Mouse (Mus musculus) myocyte (in vitro differentiated cells): ENCODE data around the gene Gal3st3. TPM values are rescaled to one million over a fixed set of nuclear protein-coding genes. Genes with fewer than 3 reads are reported as not detected.
A peak's percentile ranks its signal among the peaks of the same experiment; 100 is the strongest.
"Not testable (repeated sequence)": the region's sequence is repeated elsewhere in the genome, so short reads cannot be mapped to it uniquely, and the experiment has no call there.

ENCODE experiments used
- H3K27me3 ChIP-seq: one replicate; pipeline ENCODE4 v1.6.1; 2011; ENCODE audit not compliant: control insufficient read depth, insufficient read depth, insufficient read length
- H3K36me3 ChIP-seq: one replicate; pipeline ENCODE4 v1.6.1; 2011; ENCODE audit not compliant: control insufficient read depth, insufficient read depth
- H3K4me2 ChIP-seq: one replicate; pipeline ENCODE4 v1.6.1; 2011; ENCODE audit warnings: low read depth, control low read depth
- H3K4me3 ChIP-seq: one replicate; pipeline ENCODE4 v1.5.1; 2011; ENCODE audit warnings: mild to moderate bottlenecking, control low read depth, moderate library complexity
- H3K79me2 ChIP-seq: one replicate; pipeline ENCODE4 v1.6.1; 2011; ENCODE audit not compliant: control insufficient read depth, insufficient read depth
- H3ac ChIP-seq: one replicate; pipeline ENCODE4 v1.6.1; 2011; ENCODE audit not compliant: control insufficient read depth, insufficient read length
- CEBPB ChIP-seq: IDR thresholded peaks from 2 replicates; pipeline ENCODE4 v1.6.1; 2011; ENCODE audit warnings: mild to moderate bottlenecking, moderate library complexity; ENCODE audit not compliant: poor library complexity, insufficient read depth, severe bottlenecking
- E2F4 ChIP-seq: IDR thresholded peaks from one replicate; pipeline ENCODE4 v1.6.1; 2011; ENCODE audit warnings: mild to moderate bottlenecking, control low read depth, moderate library complexity; ENCODE audit not compliant: insufficient read depth
- MAX ChIP-seq: IDR thresholded peaks from one replicate; pipeline ENCODE4 v1.6.1; 2011; ENCODE audit warnings: low read depth, mild to moderate bottlenecking, control low read depth
- MYOD1 ChIP-seq, 3 experiments: IDR thresholded peaks; one replicate each; pipeline ENCODE4 v1.6.1; 2011; ENCODE audit warnings: control low read depth in 2 of 3, low read depth in 2 of 3, mild to moderate bottlenecking in 2 of 3, moderate library complexity in 1 of 3; ENCODE audit not compliant: insufficient read length in 2 of 3, control insufficient read depth in 1 of 3
- MYOG ChIP-seq, 3 experiments: IDR thresholded peaks; one replicate each; pipeline ENCODE4 v1.6.1; 2011; ENCODE audit warnings: control low read depth in 2 of 3, low read depth in 2 of 3, mild to moderate bottlenecking in 2 of 3; ENCODE audit not compliant: insufficient read length in 2 of 3, control insufficient read depth in 1 of 3, insufficient read depth in 1 of 3
- POLR2A ChIP-seq: IDR thresholded peaks from one replicate; pipeline ENCODE4 v1.6.1; 2011; ENCODE audit warnings: low read depth, mild to moderate bottlenecking, control low read depth, moderate library complexity; ENCODE audit not compliant: insufficient read length
- POLR2AphosphoS2 ChIP-seq: IDR thresholded peaks from one replicate; pipeline ENCODE4 v1.6.1; 2011; ENCODE audit warnings: low read depth, control low read depth; ENCODE audit not compliant: insufficient read length
- REST ChIP-seq: IDR thresholded peaks from one replicate; pipeline ENCODE4 v1.6.1; 2011; ENCODE audit warnings: mild to moderate bottlenecking, control low read depth, moderate library complexity; ENCODE audit not compliant: insufficient read depth, insufficient read length
- SRF ChIP-seq: IDR thresholded peaks from one replicate; pipeline ENCODE4 v1.6.1; 2011; ENCODE audit warnings: low read depth; ENCODE audit not compliant: control insufficient read depth, insufficient read length
- TCF12 ChIP-seq: IDR thresholded peaks from one replicate; pipeline ENCODE4 v1.6.1; 2011; ENCODE audit warnings: mild to moderate bottlenecking, control low read depth; ENCODE audit not compliant: poor library complexity, insufficient read depth, severe bottlenecking
- TCF3 ChIP-seq: IDR thresholded peaks from one replicate; pipeline ENCODE4 v1.6.1; 2011; ENCODE audit warnings: low read depth, control low read depth; ENCODE audit not compliant: insufficient read length
- USF1 ChIP-seq: IDR thresholded peaks from one replicate; pipeline ENCODE4 v1.6.1; 2011; ENCODE audit warnings: low read depth, mild to moderate bottlenecking, control low read depth, moderate library complexity
- polyA plus RNA-seq: library from polyadenylated mRNA; unstranded; fragments of >200 nt; fragmentation: generic; extraction: Trizol; gene quantifications from one replicate; pipeline ENCODE4 v1.2.1, GENCODE M21; 2012; ENCODE audit warnings: missing spikeins

Gal3st3 gene
- polyA plus RNA-seq, 1 experiment, result 0.05 TPM

- H3K36me3 ChIP-seq, result no peaks in the 10 kb centered on the region
- TF ChIP-seq MYOG (IDR thresholded peaks at IDR 0.05; ENCODE audit: control insufficient read depth in 1 of 3, insufficient read depth in 1 of 3, insufficient read length in 2 of 3, low read depth in 2 of 3), result peak in 1 of 3 experiments; percentile 52
- peak in 2 of 3 experiments; percentile 13 to 56 for TF ChIP-seq MYOD1 (IDR thresholded peaks at IDR 0.05; ENCODE audit: control insufficient read depth in 1 of 3, insufficient read length in 2 of 3, low read depth in 2 of 3)
- TF ChIP-seq MAX, result no peak
- TF ChIP-seq E2F4, result no peak
- no peak for TF ChIP-seq CEBPB
- H3K4me3 ChIP-seq, result no peak overlapping the region
These were observed 49.9 kb downstream of the Gal3st3 start for GRCm38 (mm10) chr19:5348064-5348463.

GRCm38 (mm10) chr19:5348526-5349501, 50.7 kb downstream of the Gal3st3 start:
- Histone ChIP-seq H3K4me2 (peak overlapping the region; percentile 81), H3K79me2 (no peaks in the 10 kb centered on the region), H3K36me3 (no peaks in the 10 kb centered on the region), H3ac (no peak overlapping the region), H3K27me3 (no peaks in the 10 kb centered on the region), H3K4me3 (no peak overlapping the region)
- TF ChIP-seq MAX, result no peak
- no peak for TF ChIP-seq TCF12
- TF ChIP-seq TCF3, result no peak

More at GRCm38 (mm10) chr19:5348064-5348463, 49.9 kb downstream of the Gal3st3 start:
- peak overlapping the region; percentile 61 for H3K4me2 ChIP-seq
- no peaks in the 10 kb centered on the region for H3K27me3 ChIP-seq
- H3K79me2 ChIP-seq, result no peaks in the 10 kb centered on the region
- H3ac ChIP-seq, result no peak overlapping the region

- H3K4me3 ChIP-seq, H3ac ChIP-seq, H3K79me2 ChIP-seq, H3K27me3 ChIP-seq, H3K36me3 ChIP-seq: not testable (repeated sequence)
- H3K4me2 ChIP-seq, result peak within 1 kb of the TSS; percentile 81
These were observed 51.4 kb downstream of the Gal3st3 start, which contains the start of gene Cst6 for GRCm38 (mm10) chr19:5349502-5349873. TSS of gene Cst6 (minus strand) at chr19:5349574.

GRCm38 (mm10) chr19:5353609-5354008, 55.5 kb downstream of the Gal3st3 start:
- H3ac ChIP-seq, result no peak overlapping the region
- no peaks in the 10 kb centered on the region for H3K79me2 ChIP-seq
- TF ChIP-seq SRF, result no peak
- TF ChIP-seq MYOD1 (IDR thresholded peaks at IDR 0.05; ENCODE audit: control insufficient read depth in 1 of 3, insufficient read length in 2 of 3, low read depth in 2 of 3), result no peak
- TF ChIP-seq REST, result no peak
- no peak for TF ChIP-seq USF1
- no peak for TF ChIP-seq POLR2AphosphoS2
- no peak for TF ChIP-seq CEBPB
- TF ChIP-seq MYOG (IDR thresholded peaks at IDR 0.05; ENCODE audit: control insufficient read depth in 1 of 3, insufficient read depth in 1 of 3, insufficient read length in 2 of 3, low read depth in 2 of 3), result no peak
- TF ChIP-seq MAX, result no peak
- TF ChIP-seq TCF12, result no peak
- no peak for TF ChIP-seq POLR2A
- no peak overlapping the region for H3K4me2 ChIP-seq
- H3K4me3 ChIP-seq, result no peak overlapping the region
- H3K27me3 ChIP-seq, result no peaks in the 10 kb centered on the region
- no peaks in the 10 kb centered on the region for H3K36me3 ChIP-seq

- no peak overlapping the region for H3ac ChIP-seq
- H3K4me3 ChIP-seq, result no peak overlapping the region
- H3K79me2 ChIP-seq, result no peaks in the 10 kb centered on the region
- no peaks in the 10 kb centered on the region for H3K36me3 ChIP-seq
- H3K4me2 ChIP-seq, result no peak overlapping the region
- TF ChIP-seq TCF3 (no peak), SRF (no peak), E2F4 (no peak), MYOG (IDR thresholded peaks at IDR 0.05; ENCODE audit: control insufficient read depth in 1 of 3, insufficient read depth in 1 of 3, insufficient read length in 2 of 3, low read depth in 2 of 3) (no peak), TCF12 (no peak), POLR2A (no peak), USF1 (no peak), MAX (no peak), REST (no peak), MYOD1 (IDR thresholded peaks at IDR 0.05; ENCODE audit: control insufficient read depth in 1 of 3, insufficient read length in 2 of 3, low read depth in 2 of 3) (no peak)
- H3K27me3 ChIP-seq, result no peaks in the 10 kb centered on the region
These were observed 57.9 kb downstream of the Gal3st3 start for GRCm38 (mm10) chr19:5356080-5356479.

Other genes starting within 250 kb of the Gal3st3 start
- gene Rin1, start 247.8 kb upstream of the Gal3st3 start, polyA plus RNA-seq, result 63.9 TPM
- 10.4 TPM for gene Cd248, start 230.3 kb upstream of the Gal3st3 start, polyA plus RNA-seq
- gene Tmem151a, start 212.8 kb upstream of the Gal3st3 start, polyA plus RNA-seq, result 10.1 TPM
- gene Yif1a, start 209.8 kb upstream of the Gal3st3 start, polyA plus RNA-seq, result 115 TPM
- 1.6 TPM for gene Cnih2, start 199.8 kb upstream of the Gal3st3 start, polyA plus RNA-seq
- gene Rab1b, start 191.3 kb upstream of the Gal3st3 start, polyA plus RNA-seq, result 203 TPM
- 56.7 TPM for gene Klc2, start 179.8 kb upstream of the Gal3st3 start, polyA plus RNA-seq
- gene Pacs1, start 25.2 kb upstream of the Gal3st3 start, polyA plus RNA-seq, result 6.5 TPM
- gene Sf3b2, start 2.9 kb upstream of the Gal3st3 start, polyA plus RNA-seq, result 109 TPM
- gene Catsper1, start 37.4 kb downstream of the Gal3st3 start, polyA plus RNA-seq, result not detected
- gene Cst6, start 51.2 kb downstream of the Gal3st3 start, polyA plus RNA-seq, result 28.0 TPM
- 52.9 TPM for gene Eif1ad, start 68.4 kb downstream of the Gal3st3 start, polyA plus RNA-seq
- gene Banf1, start 68.8 kb downstream of the Gal3st3 start, polyA plus RNA-seq, result 337 TPM
- gene Sart1, start 90.4 kb downstream of the Gal3st3 start, polyA plus RNA-seq, result 55.6 TPM
- 0.37 TPM for gene Tsga10ip, start 104.2 kb downstream of the Gal3st3 start, polyA plus RNA-seq
- 481 TPM for gene Drap1, start 126.6 kb downstream of the Gal3st3 start, polyA plus RNA-seq
- gene AI837181, start 126.8 kb downstream of the Gal3st3 start, polyA plus RNA-seq, result 69.9 TPM
- 15.4 TPM for gene Fosl1, start 149.2 kb downstream of the Gal3st3 start, polyA plus RNA-seq
- gene Ccdc85b, start 159.6 kb downstream of the Gal3st3 start, polyA plus RNA-seq, result 10.7 TPM
- gene Fibp, start 162.3 kb downstream of the Gal3st3 start, polyA plus RNA-seq, result 122 TPM
- gene Ctsw, start 170.2 kb downstream of the Gal3st3 start, polyA plus RNA-seq, result 7.2 TPM
- gene Efemp2, start 175.6 kb downstream of the Gal3st3 start, polyA plus RNA-seq, result 81.3 TPM
- 66.4 TPM for gene Mus81, start 190.1 kb downstream of the Gal3st3 start, polyA plus RNA-seq
- 948 TPM for gene Cfl1, start 192.1 kb downstream of the Gal3st3 start, polyA plus RNA-seq
- 0.17 TPM for gene 1700020D05Rik, start 205.5 kb downstream of the Gal3st3 start, polyA plus RNA-seq
- 7.8 TPM for gene Snx32, start 212.2 kb downstream of the Gal3st3 start, polyA plus RNA-seq